Mouse (Mus musculus) megakaryocyte, embryonic 14.5 days (primary cell): Measurements from ENCODE around the gene Usp24.

ENCODE experiments used
- FLI1 ChIP-seq: IDR thresholded peaks from 2 replicates; pipeline ENCODE4 v1.6.1; 2012; ENCODE audit warnings: low read length, inconsistent platforms, mixed read lengths
- GATA1 ChIP-seq: IDR thresholded peaks from 3 replicates; pipeline ENCODE4 v1.6.1; 2012; ENCODE audit warnings: mixed read lengths, low read length, inconsistent platforms, borderline replicate concordance

DNA sequence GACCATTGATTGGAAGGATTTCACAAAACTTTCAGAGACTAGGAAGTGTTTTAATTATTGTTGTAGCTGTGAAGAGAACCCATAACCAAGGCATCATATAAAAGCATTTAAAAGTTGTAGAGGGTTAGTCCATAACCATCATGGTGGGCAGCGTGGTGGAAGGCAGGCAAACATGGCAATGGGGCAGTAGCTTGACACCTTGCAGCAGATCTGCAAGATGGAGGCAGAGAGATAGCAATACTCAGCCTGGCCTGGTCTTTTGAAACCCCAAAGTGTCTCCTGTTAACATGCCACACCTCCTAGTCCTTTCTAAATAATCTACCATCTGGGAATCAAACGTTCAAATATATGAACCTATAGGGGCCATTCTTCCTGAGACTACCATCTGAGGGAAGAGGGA, 17.6 kb downstream of the Usp24 start:
- TF ChIP-seq GATA1 = no peak
- TF ChIP-seq FLI1 = no peak
